Mouse (Mus musculus) E14TG2a.4 (cell line): ENCODE results near the gene Txndc9.

Experiments used
- CTCF ChIP-seq: conservative IDR thresholded peaks from 2 replicates; pipeline ENCODE4 v1.5.1; 2014; ENCODE audit warnings: low read length
- POU5F1 ChIP-seq: IDR thresholded peaks from 2 replicates; pipeline ENCODE4 v1.6.1; 2014; ENCODE audit warnings: low read length, borderline replicate concordance

DNA sequence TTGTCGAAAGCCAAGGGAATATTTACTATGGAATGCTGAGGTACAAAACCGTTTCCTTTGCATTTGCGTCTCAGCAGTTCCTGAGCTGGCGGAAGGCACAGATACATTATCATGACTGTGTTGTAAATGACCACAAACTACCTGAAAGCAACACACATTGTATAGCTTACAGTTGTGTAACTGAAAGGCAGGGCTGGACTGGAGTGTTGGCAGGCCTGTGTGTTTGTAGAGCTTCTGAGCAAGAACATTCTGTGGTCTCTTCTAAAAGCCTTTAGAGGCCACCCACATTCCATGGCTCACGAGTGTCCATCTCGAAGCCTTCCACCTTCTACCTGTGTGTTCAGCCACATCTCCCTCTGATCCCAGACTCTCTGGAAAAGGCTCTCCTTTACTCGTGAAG lies 29.6 kb upstream of the Txndc9 start:
- TF ChIP-seq CTCF (no peak), POU5F1 (no peak)
